43 mouse cellular contexts compared by ENCODE assay signal in genomic region chr9:57575577-57575976, GRCm38 (mm10). TPM values are rescaled to one million over a fixed set of nuclear protein-coding genes. Genes with fewer than 3 reads are reported as not detected.
"Had no signal": no experiment of that assay in that cellular context is flagged by ENCODE, and none has a peak within 500 bp of the region (broad histone marks: within the 10 kb centered on the region; RNA-seq: fewer than 3 reads in every experiment).

No protein-coding gene starts in this region.

- ATAC-seq: hindbrain, embryonic 16.5 days; hindbrain, postnatal 0 days; inflammation-experienced regulatory T-cells, adult 6 months; intestine, embryonic 15.5 days; intestine, embryonic 16.5 days; intestine, postnatal 0 days had no signal

- DNase-seq: heart, postnatal 10 days; heart, postnatal 14 days; heart, postnatal 36 days; heart, postnatal 4 days; kidney, adult 11 months; kidney, adult 18-20 months; kidney, adult 2 months; kidney, adult 8-10 months; kidney, adult 9 months; kidney, postnatal 10 days; kidney, postnatal 14 days; kidney, postnatal 25 days; kidney, postnatal 36 days; kidney, postnatal 4 days; layer of hippocampus, adult 9-11 months; layer of hippocampus, postnatal 36 days had no signal

- H3K4me3 ChIP-seq: heart, embryonic 10.5 days; heart, embryonic 12.5 days; heart, embryonic 13.5 days; heart, embryonic 15.5 days; hindbrain, embryonic 10.5 days; hindbrain, embryonic 12.5 days; hindbrain, embryonic 13.5 days; hindbrain, embryonic 15.5 days; intestine, embryonic 15.5 days; kidney, embryonic 15.5 days; layer of hippocampus, adult 2 months had no signal

- H3K9me3 ChIP-seq: heart, embryonic 10.5 days; heart, embryonic 12.5 days; heart, embryonic 13.5 days; heart, embryonic 15.5 days; hindbrain, embryonic 10.5 days; hindbrain, embryonic 12.5 days; hindbrain, embryonic 13.5 days; hindbrain, embryonic 15.5 days; intestine, embryonic 15.5 days; kidney, embryonic 15.5 days had no signal

- H3K4me2 ChIP-seq: heart, embryonic 11.5 days; heart, embryonic 12.5 days; heart, embryonic 13.5 days; heart, embryonic 15.5 days; hindbrain, embryonic 12.5 days; hindbrain, embryonic 13.5 days; hindbrain, embryonic 14.5 days; hindbrain, embryonic 15.5 days; intestine, embryonic 15.5 days; kidney, embryonic 15.5 days had no signal

- H3K9ac ChIP-seq: heart, embryonic 12.5 days; heart, embryonic 13.5 days; heart, embryonic 15.5 days; hindbrain, embryonic 12.5 days; hindbrain, embryonic 13.5 days; hindbrain, embryonic 14.5 days; hindbrain, embryonic 15.5 days; intestine, embryonic 15.5 days; kidney, embryonic 15.5 days had no signal

- H3K27me3 ChIP-seq: heart, embryonic 12.5 days; heart, embryonic 13.5 days; heart, embryonic 15.5 days; hindbrain, embryonic 12.5 days; hindbrain, embryonic 13.5 days; hindbrain, embryonic 15.5 days; intestine, embryonic 15.5 days; kidney, embryonic 15.5 days had no signal

- H3K27ac ChIP-seq: heart, embryonic 10.5 days; heart, embryonic 13.5 days; heart, embryonic 15.5 days; hindbrain, embryonic 10.5 days; hindbrain, embryonic 12.5 days; hindbrain, embryonic 13.5 days; hindbrain, embryonic 14.5 days; hindbrain, embryonic 15.5 days; hindbrain, postnatal 0 days; intestine, embryonic 15.5 days; kidney, embryonic 15.5 days; kidney, postnatal 0 days; layer of hippocampus, adult 2 months had no signal

- H3K4me1 ChIP-seq: heart, embryonic 15.5 days; hindbrain, embryonic 10.5 days; hindbrain, embryonic 12.5 days; hindbrain, embryonic 13.5 days; hindbrain, embryonic 15.5 days; intestine, embryonic 15.5 days; kidney, embryonic 15.5 days had no signal

RNA-seq across cellular contexts. Expression of gene Cplx3, which starts 30.5 kb away (rescaled TPM):
- total RNA-seq: heart, adult 8-10 months; heart, postnatal 10 days; heart, postnatal 14 days; heart, postnatal 25 days; heart, postnatal 36 days; heart, postnatal 4 days had no signal
- polyA plus RNA-seq: heart, embryonic 11.5 days; heart, embryonic 12.5 days; heart, embryonic 13.5 days; heart, embryonic 14.5 days; heart, embryonic 15.5 days; heart, embryonic 16.5 days; hindbrain, embryonic 14.5 days; inflammation-experienced regulatory T-cells, adult 6 months; intestine, embryonic 14.5 days; intestine, embryonic 15.5 days; intestine, embryonic 16.5 days; intestine, postnatal 0 days; kidney, embryonic 14.5 days; kidney, embryonic 15.5 days; kidney, embryonic 16.5 days; kidney, postnatal 0 days; large intestine, adult 2 months had no signal
